Mouse (Mus musculus) G1E (cell line): ENCODE measurements around the gene Prrxl1.

Source experiments
- CTCF ChIP-seq: IDR thresholded peaks from 2 replicates; pipeline ENCODE4 v1.5.1; 2012; ENCODE audit warnings: low read depth, low read length, inconsistent platforms, mixed read lengths
- GATA1 ChIP-seq: IDR thresholded peaks from 2 replicates; pipeline ENCODE4 v1.6.1; 2012; ENCODE audit warnings: borderline replicate concordance, low read length, inconsistent platforms, mixed read lengths

DNA sequence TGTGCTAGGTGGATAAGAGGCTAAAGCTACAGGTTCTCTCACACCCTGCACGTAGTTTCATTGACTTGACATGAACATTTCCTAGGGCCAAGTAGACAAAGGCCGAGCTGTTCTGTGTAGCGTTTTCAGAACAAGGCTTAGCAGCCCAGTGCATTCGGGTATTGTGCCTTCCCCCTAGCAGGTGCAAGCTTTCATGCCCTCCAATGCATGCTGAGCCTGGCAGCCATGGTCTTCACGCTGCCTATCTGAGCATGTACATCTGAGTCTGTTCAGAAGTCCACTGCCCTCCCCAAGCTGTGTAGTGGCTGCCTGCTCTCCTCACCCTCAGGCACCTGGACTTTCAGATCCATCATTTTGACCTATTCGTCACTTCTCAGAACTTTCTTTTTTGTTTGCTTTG, 35.5 kb upstream of the Prrxl1 start:
- no peak for TF ChIP-seq CTCF
- no peak for TF ChIP-seq GATA1
